Mouse (Mus musculus) bone marrow, adult 2 months (tissue): ENCODE measurements at regions not wholly inside any gene's neighbourhood (a gene's known extent, or its start where the extent isn't known, plus 50 kb on each side); places are given as distances from the start of the nearest gene placed in this dataset.

Experiments
- H3K27ac ChIP-seq: fragments of 200-500 bp; 2 replicates; pipeline ENCODE4 v1.5.1; 2012; ENCODE audit warnings: low read depth, mild to moderate bottlenecking, control low read depth, inconsistent platforms, low read length; ENCODE audit not compliant: control insufficient read depth, poor library complexity, insufficient read depth
- H3K4me1 ChIP-seq: fragments of 200-500 bp; 2 replicates; pipeline ENCODE4 v1.6.1; 2011; ENCODE audit warnings: low read length; ENCODE audit not compliant: control insufficient read depth, insufficient read depth
- H3K4me3 ChIP-seq: fragments of 200-500 bp; replicated peaks from 2 replicates; pipeline ENCODE3; 2011; ENCODE audit warnings: mild to moderate bottlenecking, low read depth, low read length, control low read depth; ENCODE audit not compliant: control insufficient read depth
- CTCF ChIP-seq: fragments of 200-500 bp; IDR thresholded peaks from 2 replicates; pipeline ENCODE4 v1.5.1; 2011; ENCODE audit warnings: low read length, control low read depth; ENCODE audit not compliant: control insufficient read depth, insufficient read depth
- POLR2A ChIP-seq: fragments of 200-500 bp; IDR thresholded peaks from 2 replicates; pipeline ENCODE4 v1.6.1; 2011; ENCODE audit warnings: low read depth, mild to moderate bottlenecking, control low read depth, low read length, borderline replicate concordance; ENCODE audit not compliant: control insufficient read depth
- WGBS: fragments of 180-500 bp; shearing (Covaris S2); methylation state at CpG from one replicate; pipeline ENCODE4 v1.1.7; 2018; 5-methylcytosine and 5-hydroxymethylcytosine counted together

- H3K4me1 ChIP-seq: no peaks in the 10 kb centered on the region
- WGBS: 83% methylated on average over 5 of the region's 5 CpGs
These were observed 208.0 kb upstream of the Btbd3 start for GRCm38 (mm10) chr2:138048341-138048740.

DNA sequence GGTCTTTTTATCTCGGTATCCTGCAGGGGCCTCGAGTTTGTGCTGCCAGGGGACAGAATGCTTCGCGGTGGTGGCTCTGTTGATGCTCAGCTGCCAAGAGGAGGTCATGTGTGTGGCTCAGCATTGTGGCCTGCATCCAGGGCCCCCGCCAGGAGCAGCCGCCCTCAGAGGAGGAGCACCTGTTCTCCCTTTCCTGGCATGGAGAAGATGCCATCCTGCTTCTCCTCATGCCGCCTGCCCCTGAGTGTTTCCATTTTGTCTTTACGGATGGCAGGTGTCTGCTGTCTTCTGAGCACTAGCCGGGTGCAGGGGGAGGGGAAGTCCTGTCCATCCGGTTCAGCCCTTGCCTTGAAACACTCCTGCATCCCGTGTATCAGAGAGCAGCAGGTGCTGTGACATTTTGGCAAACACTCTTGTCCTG is 208.6 kb upstream of the Btbd3 start:
- no peak for TF ChIP-seq CTCF
- no peak for TF ChIP-seq POLR2A
- H3K27ac ChIP-seq: no peak overlapping the region
- WGBS: 71% methylated on average over 11 of the region's 11 CpGs

More at GRCm38 (mm10) chr2:138048341-138048740, 208.0 kb upstream of the Btbd3 start:
- no peak for TF ChIP-seq POLR2A
- TF ChIP-seq CTCF: no peak
- no peak overlapping the region for H3K4me3 ChIP-seq
- no peak overlapping the region for H3K27ac ChIP-seq

GRCm38 (mm10) chr2:138047361-138047760 is 209.0 kb upstream of the Btbd3 start:
- H3K4me1 ChIP-seq: no peaks in the 10 kb centered on the region
- no peak overlapping the region for H3K27ac ChIP-seq
- TF ChIP-seq CTCF: no peak
- TF ChIP-seq POLR2A: no peak
- H3K4me3 ChIP-seq: no peak overlapping the region
- 78% methylated on average over 10 of the region's 10 CpGs for WGBS

More for the DNA sequence above, 208.6 kb upstream of the Btbd3 start:
- no peak overlapping the region for H3K4me3 ChIP-seq
- H3K4me1 ChIP-seq: no peaks in the 10 kb centered on the region

GRCm38 (mm10) chr2:138046918-138047317 is 209.4 kb upstream of the Btbd3 start:
- TF ChIP-seq POLR2A: no peak
- TF ChIP-seq CTCF: no peak
- Histone ChIP-seq H3K4me1 (no peaks in the 10 kb centered on the region), H3K27ac (no peak overlapping the region), H3K4me3 (no peak overlapping the region)
- 88% methylated on average over 3 of the region's 3 CpGs for WGBS

GRCm38 (mm10) chr2:138045933-138046642 is 210.3 kb upstream of the Btbd3 start:
- TF ChIP-seq CTCF: no peak
- TF ChIP-seq POLR2A: no peak
- WGBS: 57% methylated on average over 5 of the region's 5 CpGs

GRCm38 (mm10) chr2:138040706-138041105 is 215.7 kb upstream of the Btbd3 start:
- no peak for TF ChIP-seq CTCF
- no peak for TF ChIP-seq POLR2A
- Histone ChIP-seq H3K27ac (no peak overlapping the region), H3K4me3 (no peak overlapping the region), H3K4me1 (no peaks in the 10 kb centered on the region)
- 83% methylated on average over 6 of the region's 6 CpGs for WGBS

More at GRCm38 (mm10) chr2:138045933-138046642, 210.3 kb upstream of the Btbd3 start:
- H3K27ac ChIP-seq: no peak overlapping the region
- H3K4me3 ChIP-seq: no peak overlapping the region
- H3K4me1 ChIP-seq: no peaks in the 10 kb centered on the region

GRCm38 (mm10) chr2:138040302-138040701 is 216.1 kb upstream of the Btbd3 start:
- H3K4me1 ChIP-seq: no peaks in the 10 kb centered on the region
- TF ChIP-seq CTCF (no peak), POLR2A (no peak)
- H3K27ac ChIP-seq: no peak overlapping the region
- 79% methylated on average over 5 of the region's 5 CpGs for WGBS
- H3K4me3 ChIP-seq: no peak overlapping the region

DNA sequence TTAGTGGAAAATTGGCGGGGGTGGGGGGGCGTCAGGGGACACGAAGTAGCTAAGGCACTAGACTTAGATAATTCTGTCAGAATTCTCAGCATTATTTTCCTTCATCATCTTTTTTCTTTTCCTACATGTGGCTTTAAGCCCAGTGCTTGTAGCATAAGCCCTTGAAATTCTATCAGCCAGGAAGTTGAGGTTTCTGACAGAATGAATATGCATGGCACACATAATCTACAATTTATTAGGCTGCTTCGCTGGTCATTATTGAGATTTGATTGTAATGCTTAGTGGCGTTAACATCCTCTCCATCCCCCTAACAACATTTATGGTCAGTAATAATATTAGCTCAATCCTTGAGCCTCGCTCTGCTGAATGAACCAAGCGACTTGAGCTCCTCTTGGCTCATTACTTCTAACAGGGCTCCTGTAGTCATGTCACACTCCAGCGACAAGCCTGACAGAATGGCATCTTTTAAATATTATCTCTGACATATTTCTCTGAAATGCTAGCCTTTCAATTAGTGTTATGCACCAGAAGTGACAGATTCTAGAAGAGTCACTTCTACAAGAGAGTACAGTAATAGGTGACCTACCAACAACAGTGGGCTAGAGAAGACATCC is 222.1 kb upstream of the Btbd3 start:
- WGBS: 81% methylated on average over 8 of the region's 8 CpGs
- TF ChIP-seq POLR2A: no peak
- no peak for TF ChIP-seq CTCF
- H3K4me1 ChIP-seq: no peaks in the 10 kb centered on the region
- H3K27ac ChIP-seq: no peak overlapping the region
- H3K4me3 ChIP-seq: no peak overlapping the region
